8 mouse cellular contexts compared by ENCODE assay signal in the genomic region with DNA sequence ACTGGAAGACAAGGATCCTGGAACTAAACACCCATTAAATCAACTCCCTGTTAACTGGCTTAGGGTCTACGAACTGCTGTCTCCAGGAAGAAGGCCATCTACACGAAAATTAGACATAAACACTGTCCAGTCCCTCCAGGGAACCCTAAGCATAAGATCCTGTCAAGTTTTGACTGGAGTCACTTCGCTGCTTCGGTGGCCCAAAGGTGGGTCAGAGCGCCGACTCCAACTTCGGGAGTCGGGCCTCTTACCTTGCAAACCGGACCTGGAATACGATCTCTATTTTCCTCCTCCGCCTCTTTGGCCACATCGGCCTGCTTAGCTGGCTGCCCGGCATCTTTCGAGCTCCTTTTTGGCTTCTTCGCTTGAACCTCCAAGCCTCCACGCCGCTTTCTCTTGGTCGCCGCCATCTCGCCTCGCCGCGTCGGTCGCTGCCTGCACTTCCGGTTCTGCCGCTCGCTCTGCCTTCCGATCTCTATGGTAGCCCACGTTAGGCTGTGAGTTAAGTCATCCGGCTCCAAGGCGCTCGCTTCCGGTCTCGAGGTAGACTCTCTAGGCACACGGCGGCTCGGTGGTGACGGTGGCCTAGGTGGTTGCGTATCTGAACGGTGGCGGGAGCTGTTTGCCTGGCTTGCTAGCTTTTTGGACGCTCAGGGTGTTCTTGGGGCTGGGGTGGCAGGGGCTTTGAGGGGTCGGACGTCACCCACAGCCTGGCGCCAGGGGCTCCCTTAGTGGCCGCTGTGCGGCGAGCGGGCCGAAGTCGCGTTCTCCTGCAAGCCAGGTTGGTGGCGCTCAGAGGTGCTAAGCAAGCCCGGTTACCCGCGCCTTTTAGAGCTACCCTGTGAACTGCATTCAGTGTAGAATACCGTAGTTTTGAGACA. TPM values are rescaled to one million over a fixed set of nuclear protein-coding genes. Genes with fewer than 3 reads are reported as not detected.
DNase-seq lines count a peak whose midpoint lies in the region; ATAC-seq and TF ChIP-seq lines count a peak whose summit lies in the region.

TSS of gene Brix1 (minus strand) at position 464 of the 881 bp plus-strand sequence.
TSS of gene Rad1 (plus strand) at position 535 of the 881 bp plus-strand sequence.

- peak within 1 kb of the TSS; percentile 99 for H3K4me2 ChIP-seq in CH12.LX (ENCODE audit: insufficient read depth, low read depth, poor library complexity, severe bottlenecking)
- peak within 1 kb of the TSS; percentile 87 for H3K4me2 ChIP-seq in forebrain, embryonic 11.5 days (ENCODE audit: low read depth, low read length, severe bottlenecking)
- peak within 1 kb of the TSS; percentile 90 for H3K4me2 ChIP-seq in heart, embryonic 16.5 days (ENCODE audit: low read depth, low read length)
- H3K4me2 ChIP-seq in liver, embryonic 15.5 days = peak within 1 kb of the TSS; percentile 80
- peak within 1 kb of the TSS; percentile 79 for H3K4me2 ChIP-seq in neural tube, embryonic 12.5 days (replicated peaks)

- H3K4me3 ChIP-seq in CH12.LX (replicated peaks in 1 of 3; ENCODE audit: low read depth in 2 of 3, low read length in 2 of 3, poor library complexity in 1 of 3) = peak within 1 kb of the TSS; percentile 97 to 100 (median 99)
- H3K4me3 ChIP-seq in forebrain, embryonic 11.5 days (ENCODE audit: low read depth, low read length) = peak within 1 kb of the TSS; percentile 61
- peak within 1 kb of the TSS; percentile 82 for H3K4me3 ChIP-seq in heart, embryonic 16.5 days (ENCODE audit: low read length)
- peak within 1 kb of the TSS; percentile 79 for H3K4me3 ChIP-seq in liver, embryonic 15.5 days (replicated peaks)
- H3K4me3 ChIP-seq in neural tube, embryonic 12.5 days = peak within 1 kb of the TSS; percentile 79

- TF ChIP-seq POLR2A in CH12.LX (IDR thresholded peaks at IDR 0.05; ENCODE audit: low read depth, low read length) = peak; percentile 88

- peak; percentile 95 for DNase-seq in CH12.LX (ENCODE audit: extremely low read depth)
- peak; percentile 91 for DNase-seq in c-Kit-positive CD71-positive TER-119-negative erythroid progenitor cells, embryonic 14.5 days (ENCODE audit: low read depth)
- peak; percentile 95 for DNase-seq in forebrain, embryonic 11.5 days (ENCODE audit: low spot score)
- peak; percentile 96 to 97 for DNase-seq in kidney, postnatal 36 days
- peak; percentile 98 for DNase-seq in telencephalon, adult 2 months (ENCODE audit: low read depth, low spot score)

- WGBS in forebrain, embryonic 11.5 days = under 1% methylated on average over 58 of the region's 58 CpGs
- under 1% methylated on average over 58 of the region's 58 CpGs for WGBS in heart, embryonic 16.5 days
- under 1% methylated on average over 58 of the region's 58 CpGs for WGBS in liver, embryonic 15.5 days (ENCODE audit: insufficient replicate concordance)
- WGBS in neural tube, embryonic 12.5 days = under 1% methylated on average over 58 of the region's 58 CpGs

- no peaks in the 10 kb centered on the region for H3K27me3 ChIP-seq in CH12.LX (replicated peaks)
- H3K27me3 ChIP-seq in forebrain, embryonic 11.5 days (ENCODE audit: control insufficient read depth, insufficient read depth, low read length) = no peaks in the 10 kb centered on the region
- no peaks in the 10 kb centered on the region for H3K27me3 ChIP-seq in heart, embryonic 16.5 days (ENCODE audit: control insufficient read depth, insufficient read depth, low read length)
- H3K27me3 ChIP-seq in liver, embryonic 15.5 days = no peaks in the 10 kb centered on the region
- no peaks in the 10 kb centered on the region for H3K27me3 ChIP-seq in neural tube, embryonic 12.5 days (replicated peaks)

- peaks cover 39 to 54% of the 10 kb centered on the region in 2 experiments for H3K36me3 ChIP-seq in CH12.LX (replicated peaks in 1 of 2; ENCODE audit: control insufficient read depth in 1 of 2, insufficient read depth in 1 of 2, low read length in 1 of 2)
- no peaks in the 10 kb centered on the region for H3K36me3 ChIP-seq in forebrain, embryonic 11.5 days (ENCODE audit: control insufficient read depth, insufficient read depth, low read length)
- peaks cover 22% of the 10 kb centered on the region for H3K36me3 ChIP-seq in heart, embryonic 16.5 days (ENCODE audit: control insufficient read depth, insufficient read depth)
- H3K36me3 ChIP-seq in liver, embryonic 15.5 days (replicated peaks) = peaks cover 41% of the 10 kb centered on the region
- H3K36me3 ChIP-seq in neural tube, embryonic 12.5 days = peaks cover 33% of the 10 kb centered on the region

- in situ Hi-C loops in CH12.LX (cut with MboI; ENCODE audit: low pct_ligation_motif_present, low pct_unique_long_range_greater_than_20kb, low sequenced_read_pairs) = loop anchor here (25.0 kb wide), 1 partner anchor 902 kb away; the partner anchor contains the start of gene Tars

- TF ChIP-seq EP300 in CH12.LX (IDR thresholded peaks at IDR 0.05; ENCODE audit: low read length) = no peak

- no peak for TF ChIP-seq CTCF in CH12.LX (conservative IDR thresholded peaks at IDR 0.05 in 1 of 2, IDR thresholded peaks at IDR 0.05 in 1 of 2; ENCODE audit: low read depth in 2 of 2, low read length in 2 of 2)

- peak; percentile 99 for ATAC-seq in forebrain, embryonic 11.5 days (replicated peaks; ENCODE audit: low FRiP score)
- ATAC-seq in heart, embryonic 16.5 days (replicated peaks; ENCODE audit: extremely low read depth, insufficient read depth, low FRiP score) = peak; percentile 100
- ATAC-seq in liver, embryonic 15.5 days (ENCODE audit: insufficient read depth) = peak; percentile 100
- peak; percentile 99 for ATAC-seq in neural tube, embryonic 12.5 days (ENCODE audit: low FRiP score, low read depth)

- peak within 1 kb of the TSS; percentile 98 for H3K9ac ChIP-seq in CH12.LX (ENCODE audit: insufficient read depth, low read depth)
- peak within 1 kb of the TSS; percentile 83 for H3K9ac ChIP-seq in forebrain, embryonic 11.5 days (ENCODE audit: low read length)
- H3K9ac ChIP-seq in heart, embryonic 16.5 days (ENCODE audit: low read length) = peak within 1 kb of the TSS; percentile 87
- peak within 1 kb of the TSS; percentile 84 for H3K9ac ChIP-seq in liver, embryonic 15.5 days
- peak within 1 kb of the TSS; percentile 79 for H3K9ac ChIP-seq in neural tube, embryonic 12.5 days

- H3K4me1 ChIP-seq in CH12.LX (ENCODE audit: control insufficient read depth in 1 of 2, insufficient read depth in 2 of 2) = peaks cover 0 to 45% of the 10 kb centered on the region in 2 experiments; a peak in 3 of 4 replicates
- H3K4me1 ChIP-seq in forebrain, embryonic 11.5 days (replicated peaks; ENCODE audit: control insufficient read depth, insufficient read depth, low read length) = peaks cover 6% of the 10 kb centered on the region; the same call in 1 of the 2 replicates
- H3K4me1 ChIP-seq in heart, embryonic 16.5 days (ENCODE audit: control insufficient read depth, insufficient read depth, low read length) = peaks cover 15% of the 10 kb centered on the region
- H3K4me1 ChIP-seq in liver, embryonic 15.5 days (replicated peaks) = peaks cover 23% of the 10 kb centered on the region
- peaks cover 19% of the 10 kb centered on the region for H3K4me1 ChIP-seq in neural tube, embryonic 12.5 days

- TF ChIP-seq RAD21 in CH12.LX (IDR thresholded peaks at IDR 0.05; ENCODE audit: low read depth, low read length) = no peak

- no peaks in the 10 kb centered on the region for H3K9me3 ChIP-seq in CH12.LX (replicated peaks; ENCODE audit: low read length)
- H3K9me3 ChIP-seq in forebrain, embryonic 11.5 days (ENCODE audit: control insufficient read depth, low read length) = no peaks in the 10 kb centered on the region
- H3K9me3 ChIP-seq in heart, embryonic 16.5 days (replicated peaks; ENCODE audit: control insufficient read depth, low read length) = no peaks in the 10 kb centered on the region
- H3K9me3 ChIP-seq in liver, embryonic 15.5 days (replicated peaks) = no peaks in the 10 kb centered on the region
- no peaks in the 10 kb centered on the region for H3K9me3 ChIP-seq in neural tube, embryonic 12.5 days

- peak within 1 kb of the TSS; percentile 49 for H3K27ac ChIP-seq in CH12.LX (ENCODE audit: insufficient read depth, low read depth)
- peak within 1 kb of the TSS; percentile 20; the same call in 1 of the 2 replicates for H3K27ac ChIP-seq in forebrain, embryonic 11.5 days (ENCODE audit: low read depth, low read length)
- H3K27ac ChIP-seq in heart, embryonic 16.5 days (ENCODE audit: low read length) = peak within 1 kb of the TSS; percentile 55
- peak within 1 kb of the TSS; percentile 72 for H3K27ac ChIP-seq in liver, embryonic 15.5 days (replicated peaks)
- peak within 1 kb of the TSS; percentile 38; the same call in 1 of the 2 replicates for H3K27ac ChIP-seq in neural tube, embryonic 12.5 days

- dilution Hi-C loops in CH12.LX (cut with MboI; ENCODE audit: extremely low pct_ligation_motif_present, extremely low pct_unique_long_range_greater_than_20kb, low sequenced_read_pairs) = no loop called here

- peaks cover 56% of the 10 kb centered on the region for H3K79me2 ChIP-seq in CH12.LX (replicated peaks; ENCODE audit: control insufficient read depth, extremely low read depth, insufficient read depth, poor library complexity, severe bottlenecking)

TF ChIP-seq in CH12.LX, 34 proteins besides CTCF, POLR2A, EP300 and RAD21 (continues in another document):
- TF ChIP-seq TCF12 (IDR thresholded peaks at IDR 0.05; ENCODE audit: low read depth, low read length) (peak; percentile 97), RCOR1 (conservative IDR thresholded peaks at IDR 0.05; ENCODE audit: low read depth, low read length) (no peak), SMC3 (IDR thresholded peaks at IDR 0.05; ENCODE audit: low read depth, low read length) (no peak), MEF2A (IDR thresholded peaks at IDR 0.05; ENCODE audit: borderline replicate concordance, low read depth, low read length) (peak; percentile 68), E2F4 (IDR thresholded peaks at IDR 0.05; ENCODE audit: insufficient replicate concordance, low read depth, low read length) (no peak)

RNA-seq across cellular contexts. Expression of gene Brix1, which starts in this region (rescaled TPM):
- 25.3 and 36.8 TPM in 2 replicates for total RNA-seq in CH12.LX (2012; rRNA removed)
- total RNA-seq in CH12.LX (2014; rRNA removed) = 93.4 and 118 TPM in 2 replicates
- 354 and 355 TPM in 2 replicates for polyA plus RNA-seq in CH12.LX (2012; ENCODE audit: insufficient read length, low read depth)
- 112 and 146 TPM in 2 replicates for polyA plus RNA-seq in forebrain, embryonic 11.5 days (2014; fragmentation: Nextera tagmentation; extraction: Ambion mirVana)
- polyA plus RNA-seq in heart, embryonic 16.5 days (2015; fragmentation: Nextera tagmentation; extraction: Ambion mirVana) = 48.5 and 63.7 TPM in 2 replicates
- polyA plus RNA-seq in liver, embryonic 15.5 days (2015; fragmentation: Nextera tagmentation; extraction: Ambion mirVana) = 39.7 and 53.6 TPM in 2 replicates
- polyA plus RNA-seq in neural tube, embryonic 12.5 days (2016; fragmentation: Nextera tagmentation; extraction: Ambion mirVana) = 100 and 101 TPM in 2 replicates

RNA-seq across cellular contexts. Expression of gene Rad1, which starts in this region (rescaled TPM):
- total RNA-seq in CH12.LX (2012; rRNA removed) = 37.6 and 43.3 TPM in 2 replicates
- 81.7 and 92.8 TPM in 2 replicates for total RNA-seq in CH12.LX (2014; rRNA removed)
- 34.0 and 34.7 TPM in 2 replicates for polyA plus RNA-seq in CH12.LX (2012; ENCODE audit: insufficient read length, low read depth)
- polyA plus RNA-seq in forebrain, embryonic 11.5 days (2014; fragmentation: Nextera tagmentation; extraction: Ambion mirVana) = 35.1 and 37.4 TPM in 2 replicates
- polyA plus RNA-seq in heart, embryonic 16.5 days (2015; fragmentation: Nextera tagmentation; extraction: Ambion mirVana) = 18.0 and 24.3 TPM in 2 replicates
- 14.2 and 15.3 TPM in 2 replicates for polyA plus RNA-seq in liver, embryonic 15.5 days (2015; fragmentation: Nextera tagmentation; extraction: Ambion mirVana)
- 37.6 and 38.3 TPM in 2 replicates for polyA plus RNA-seq in neural tube, embryonic 12.5 days (2016; fragmentation: Nextera tagmentation; extraction: Ambion mirVana)

Comparison
In these comparisons a context has a peak if more than half of its experiments do, and no peak if none do; other contexts are left out.
1. Peak in every context shown above with its lines: DNase-seq, ATAC-seq, H3K4me3 ChIP-seq and H3K27ac ChIP-seq.
2. H3K27ac ChIP-seq: peak in every context shown above with its lines; median percentile 72 in liver, embryonic 15.5 days; 55 in heart, embryonic 16.5 days; 49 in CH12.LX; 38 in neural tube, embryonic 12.5 days; 20 in forebrain, embryonic 11.5 days.